Mouse (Mus musculus) kidney, embryonic 15.5 days (tissue): Measurements from ENCODE around the gene Psmb4. TPM values are rescaled to one million over a fixed set of nuclear protein-coding genes. Genes with fewer than 3 reads are reported as not detected.
"Not testable (repeated sequence)": the region's sequence is repeated elsewhere in the genome, so short reads cannot be mapped to it uniquely, and the experiment has no call there.

Experiments
- ATAC-seq: fragments of 200-750 bp; cut with Nextera tagmentation; replicated peaks from 2 replicates; pipeline ENCODE4 v1.8.0; 2017; ENCODE audit warnings: moderate TSS enrichment; ENCODE audit not compliant: low FRiP score
- H3K27ac ChIP-seq: fragments of 300-500 bp; sonication (generic); 2 replicates; pipeline ENCODE4 v1.5.1; 2015; ENCODE audit warnings: mild to moderate bottlenecking, inconsistent platforms
- H3K27me3 ChIP-seq: fragments of 300-500 bp; sonication (generic); 2 replicates; pipeline ENCODE4 v1.6.1; 2015; ENCODE audit warnings: inconsistent platforms
- H3K36me3 ChIP-seq: fragments of 300-500 bp; sonication (generic); 2 replicates; pipeline ENCODE4 v1.6.1; 2015; ENCODE audit warnings: inconsistent platforms
- H3K4me1 ChIP-seq: fragments of 300-500 bp; sonication (generic); 2 replicates; pipeline ENCODE4 v1.6.1; 2015; ENCODE audit warnings: inconsistent platforms
- H3K4me2 ChIP-seq: fragments of 300-500 bp; sonication (generic); 2 replicates; pipeline ENCODE4 v1.6.1; 2015; ENCODE audit warnings: moderate library complexity, mild to moderate bottlenecking, inconsistent platforms
- H3K4me3 ChIP-seq: fragments of 300-500 bp; sonication (generic); replicated peaks from 2 replicates; pipeline ENCODE4 v1.5.1; 2015; ENCODE audit warnings: mild to moderate bottlenecking, inconsistent platforms
- H3K9ac ChIP-seq: fragments of 300-500 bp; sonication (generic); 2 replicates; pipeline ENCODE4 v1.6.1; 2015; ENCODE audit warnings: mild to moderate bottlenecking, inconsistent platforms
- H3K9me3 ChIP-seq: fragments of 300-500 bp; sonication (generic); replicated peaks from 2 replicates; pipeline ENCODE4 v1.6.1; 2016; ENCODE audit warnings: inconsistent platforms
- WGBS: fragments of 180-500 bp; shearing (Covaris S2); methylation state at CpG from one replicate; pipeline ENCODE4 v1.1.7; 2015; ENCODE audit warnings: mixed read lengths; 5-methylcytosine and 5-hydroxymethylcytosine counted together
- polyA plus RNA-seq: library from polyadenylated mRNA; unstranded; fragments of >200 nt; fragmentation: Nextera tagmentation; extraction: Ambion mirVana; gene quantifications from 2 replicates; pipeline ENCODE4 v1.2.1, GENCODE M21; 2015

Psmb4 gene
- polyA plus RNA-seq, 1 experiment from 2014 or later, result 340 TPM

DNA sequence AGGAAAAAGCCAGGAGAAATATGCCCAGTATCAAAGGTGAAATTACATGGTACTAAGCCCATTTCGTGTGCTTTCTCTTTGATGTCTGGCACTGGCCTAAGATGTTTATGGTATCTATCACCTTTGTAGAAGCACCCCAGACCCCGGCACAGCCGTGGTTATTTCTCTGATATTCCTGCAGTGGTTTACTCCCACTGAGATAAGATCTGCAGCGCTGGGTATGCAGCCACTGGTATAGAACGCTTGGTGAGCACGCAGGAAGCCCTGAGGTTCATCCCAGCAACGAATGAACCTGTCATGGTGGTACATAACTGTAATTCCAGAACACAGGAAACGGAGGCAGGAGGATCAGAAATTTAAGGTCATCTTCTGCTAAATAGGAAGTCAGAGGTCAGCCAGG, 37.9 kb upstream of the Psmb4 start:
- no peak overlapping the region for H3K9ac ChIP-seq
- no peak overlapping the region for H3K27ac ChIP-seq
- no peaks in the 10 kb centered on the region for H3K4me1 ChIP-seq
- WGBS, result 28% methylated on average over 8 of the region's 8 CpGs
- no peak for ATAC-seq
- H3K4me3 ChIP-seq, result no peak overlapping the region
- H3K27me3 ChIP-seq, result no peaks in the 10 kb centered on the region
- H3K9me3 ChIP-seq, result no peaks in the 10 kb centered on the region
- no peak overlapping the region for H3K4me2 ChIP-seq
- no peaks in the 10 kb centered on the region for H3K36me3 ChIP-seq

- Histone ChIP-seq H3K9me3 (no peaks in the 10 kb centered on the region), H3K36me3 (no peaks in the 10 kb centered on the region), H3K27me3 (no peaks in the 10 kb centered on the region), H3K4me3 (no peak overlapping the region), H3K4me1 (peaks cover 10% of the 10 kb centered on the region), H3K27ac (no peak overlapping the region), H3K4me2 (no peak overlapping the region), H3K9ac (no peak overlapping the region)
- WGBS, result 27% methylated on average over 3 of the region's 3 CpGs
- ATAC-seq, result no peak
Observed at GRCm38 (mm10) chr3:94922333-94922732, 35.6 kb upstream of the Psmb4 start.

DNA sequence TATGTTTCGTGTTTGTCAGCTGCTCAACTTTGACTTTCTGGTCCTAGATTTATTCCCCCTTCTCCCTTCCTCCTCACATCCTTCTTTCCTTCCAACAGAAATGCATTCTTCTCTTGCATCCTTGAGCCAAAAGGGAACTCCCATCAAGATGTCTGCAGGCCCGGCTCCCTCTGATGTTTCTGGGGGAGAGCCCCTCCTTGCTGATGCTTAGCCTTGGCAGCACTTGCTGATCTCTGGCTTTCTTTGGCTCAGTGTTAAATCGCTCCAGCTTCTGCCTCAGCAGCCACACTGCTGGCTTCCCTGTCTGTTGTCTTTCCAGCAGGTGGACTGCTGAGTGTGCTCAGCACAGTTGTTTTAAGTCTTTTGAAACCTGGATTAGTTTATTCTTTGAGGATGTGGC, 34.3 kb upstream of the Psmb4 start:
- Histone ChIP-seq H3K4me3 (no peak overlapping the region), H3K27me3 (no peaks in the 10 kb centered on the region), H3K4me1 (peaks cover 11% of the 10 kb centered on the region), H3K36me3 (no peaks in the 10 kb centered on the region), H3K9me3 (no peaks in the 10 kb centered on the region), H3K27ac (no peak overlapping the region), H3K9ac (no peak overlapping the region), H3K4me2 (no peak overlapping the region)
- ATAC-seq, result no peak
- WGBS, result 42% methylated on average over 3 of the region's 3 CpGs

GRCm38 (mm10) chr3:94918845-94919244, 32.1 kb upstream of the Psmb4 start:
- no peaks in the 10 kb centered on the region for H3K27me3 ChIP-seq
- ATAC-seq, result no peak
- no peak overlapping the region for H3K27ac ChIP-seq

GRCm38 (mm10) chr3:94917816-94918361, 31.1 kb upstream of the Psmb4 start:
- Histone ChIP-seq H3K9me3 (no peaks in the 10 kb centered on the region), H3K4me1 (peaks cover 11% of the 10 kb centered on the region), H3K4me2 (peak overlapping the region; percentile 13), H3K36me3 (no peaks in the 10 kb centered on the region), H3K27ac (peak overlapping the region; percentile 76), H3K9ac (no peak overlapping the region), H3K27me3 (no peaks in the 10 kb centered on the region), H3K4me3 (no peak overlapping the region)
- WGBS, result 35% methylated on average over 14 of the region's 14 CpGs
- peak; percentile 92 for ATAC-seq

More at GRCm38 (mm10) chr3:94918845-94919244, 32.1 kb upstream of the Psmb4 start:
- Histone ChIP-seq H3K4me3 (no peak overlapping the region), H3K9me3 (no peaks in the 10 kb centered on the region), H3K36me3 (no peaks in the 10 kb centered on the region), H3K9ac (no peak overlapping the region), H3K4me2 (no peak overlapping the region), H3K4me1 (peaks cover 11% of the 10 kb centered on the region)
- 57% methylated on average over 4 of the region's 4 CpGs for WGBS

- Histone ChIP-seq H3K27me3 (no peaks in the 10 kb centered on the region), H3K9ac (no peak overlapping the region), H3K27ac (no peak overlapping the region), H3K36me3 (no peaks in the 10 kb centered on the region), H3K4me2 (no peak overlapping the region), H3K4me3 (no peak overlapping the region), H3K9me3 (no peaks in the 10 kb centered on the region), H3K4me1 (peaks cover 11% of the 10 kb centered on the region)
- WGBS, result 77% methylated on average over 7 of the region's 7 CpGs
- ATAC-seq, result no peak
Observed at GRCm38 (mm10) chr3:94915903-94916741, 29.4 kb upstream of the Psmb4 start.

GRCm38 (mm10) chr3:94913801-94914200, 27.0 kb upstream of the Psmb4 start:
- Histone ChIP-seq H3K27ac (no peak overlapping the region), H3K36me3 (no peaks in the 10 kb centered on the region), H3K4me2 (no peak overlapping the region), H3K4me3 (no peak overlapping the region), H3K4me1 (peaks cover 11% of the 10 kb centered on the region), H3K9ac (no peak overlapping the region), H3K9me3 (no peaks in the 10 kb centered on the region), H3K27me3 (no peaks in the 10 kb centered on the region)
- 47% methylated on average over 5 of the region's 5 CpGs for WGBS
- ATAC-seq, result no peak

DNA sequence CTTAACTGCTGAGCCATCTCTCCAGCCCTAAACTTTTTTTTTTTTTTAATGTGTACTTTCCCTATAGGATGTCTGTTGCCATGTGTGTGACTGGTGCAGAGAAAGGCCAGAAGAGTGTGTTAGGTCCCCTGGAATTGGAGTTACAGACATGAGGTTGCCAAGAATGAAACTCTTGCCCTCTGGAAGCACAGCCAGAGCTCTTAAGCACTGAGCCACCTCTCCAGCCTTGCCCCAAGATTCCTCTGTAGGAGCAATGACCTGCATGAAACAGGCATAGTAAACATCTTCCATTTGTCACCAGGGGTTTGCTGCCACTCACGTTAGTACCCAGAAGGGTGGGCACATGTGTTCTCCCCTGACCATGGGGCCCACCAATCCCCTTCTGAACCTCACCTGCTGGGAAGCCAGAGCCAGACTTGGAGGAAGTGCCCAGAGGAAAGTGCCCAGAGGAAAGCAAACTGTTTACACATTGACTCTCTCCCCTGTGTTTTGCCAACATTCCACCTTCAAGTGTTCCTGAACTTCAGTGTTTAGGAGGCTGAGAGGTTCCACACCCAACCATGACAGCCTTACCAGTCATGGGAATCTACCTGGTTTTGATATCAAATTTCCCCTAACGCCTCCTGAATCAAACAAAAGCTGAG, 24.4 kb upstream of the Psmb4 start:
- H3K27ac ChIP-seq, result no peak overlapping the region
- H3K27me3 ChIP-seq, result no peaks in the 10 kb centered on the region
- H3K36me3 ChIP-seq, result no peaks in the 10 kb centered on the region
- no peak for ATAC-seq
- no peak overlapping the region for H3K4me3 ChIP-seq
- H3K4me1 ChIP-seq, result no peaks in the 10 kb centered on the region
- 72% methylated on average over 2 of the region's 2 CpGs for WGBS
- no peaks in the 10 kb centered on the region for H3K9me3 ChIP-seq
- H3K4me2 ChIP-seq, result no peak overlapping the region
- no peak overlapping the region for H3K9ac ChIP-seq

GRCm38 (mm10) chr3:94906482-94906881, 19.7 kb upstream of the Psmb4 start:
- Histone ChIP-seq H3K27ac (no peak overlapping the region), H3K9ac (no peak overlapping the region), H3K4me2 (no peak overlapping the region), H3K36me3 (no peaks in the 10 kb centered on the region), H3K4me3 (no peak overlapping the region), H3K27me3 (no peaks in the 10 kb centered on the region), H3K9me3 (no peaks in the 10 kb centered on the region), H3K4me1 (no peaks in the 10 kb centered on the region)
- no peak for ATAC-seq
- 46% methylated on average over 1 of the region's 1 CpGs for WGBS

DNA sequence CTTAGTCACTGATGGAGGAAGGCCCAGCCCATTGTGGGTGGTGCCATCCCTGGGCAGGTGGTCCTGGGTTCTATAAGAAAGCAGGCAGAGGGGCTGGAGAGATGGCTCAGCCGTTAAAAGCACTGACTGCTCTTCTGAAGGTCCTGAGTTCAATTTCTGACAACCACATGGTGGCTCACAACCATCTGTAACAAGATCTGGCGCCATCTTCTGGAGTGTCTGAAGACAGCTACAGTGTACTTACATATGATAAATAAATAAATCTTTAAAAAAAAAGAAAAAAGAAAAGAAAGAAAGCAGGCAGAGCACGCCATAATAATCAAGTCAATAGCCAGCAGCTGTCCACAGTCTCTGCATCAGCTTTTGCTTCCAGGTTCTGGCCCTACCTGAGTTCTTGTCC, 18.0 kb upstream of the Psmb4 start:
- not testable (repeated sequence) for ATAC-seq

DNA sequence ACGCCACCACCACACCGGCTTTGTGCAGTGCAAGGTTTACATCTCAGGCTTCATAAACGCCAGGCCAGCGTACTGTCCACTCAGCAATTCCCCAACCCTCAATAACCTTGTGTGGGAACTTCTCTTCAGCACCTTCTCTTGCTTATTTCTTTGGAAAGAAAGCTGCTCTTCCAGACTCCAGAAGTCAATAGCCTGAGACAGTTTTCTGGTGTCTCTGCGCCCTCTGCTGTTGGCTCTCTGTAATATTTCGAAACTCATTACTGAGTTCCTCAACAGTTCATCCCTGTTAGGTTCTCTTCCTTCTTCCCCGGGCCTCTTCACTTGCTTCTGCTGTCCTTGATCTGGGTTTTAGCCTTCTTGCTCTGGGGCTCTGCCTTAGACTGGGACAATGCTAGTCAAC, 16.0 kb upstream of the Psmb4 start:
- 15% methylated on average over 7 of the region's 7 CpGs for WGBS
- Histone ChIP-seq H3K9ac (no peak overlapping the region), H3K36me3 (no peaks in the 10 kb centered on the region), H3K4me2 (no peak overlapping the region), H3K4me1 (no peaks in the 10 kb centered on the region), H3K9me3 (no peaks in the 10 kb centered on the region), H3K27me3 (no peaks in the 10 kb centered on the region), H3K27ac (no peak overlapping the region), H3K4me3 (no peak overlapping the region)
- no peak for ATAC-seq

More for the DNA sequence above, 18.0 kb upstream of the Psmb4 start:
- H3K4me3 ChIP-seq, H3K27ac ChIP-seq, H3K9ac ChIP-seq, H3K4me2 ChIP-seq, H3K36me3 ChIP-seq, H3K4me1 ChIP-seq, H3K27me3 ChIP-seq, H3K9me3 ChIP-seq: not testable (repeated sequence)
- WGBS, result 64% methylated on average over 3 of the region's 3 CpGs

DNA sequence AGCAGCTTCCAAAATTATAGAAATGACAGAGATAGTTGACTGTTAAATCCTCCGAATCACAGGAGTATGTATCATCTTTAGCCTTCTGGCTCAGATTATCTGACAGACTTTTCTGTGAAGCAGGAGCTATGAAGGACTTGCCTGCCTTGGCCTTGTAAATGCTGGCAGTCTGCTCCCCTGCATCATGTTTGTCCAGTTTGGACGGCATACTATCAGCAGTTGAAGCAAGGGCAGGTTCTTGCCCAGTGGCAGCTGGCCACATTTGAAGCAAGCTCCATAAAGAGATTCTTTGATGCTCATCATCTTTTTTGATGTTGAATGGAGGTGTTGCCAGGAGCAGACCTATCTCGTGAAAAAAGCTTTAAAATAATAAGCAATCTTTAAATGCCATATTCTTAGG, 7.3 kb upstream of the Psmb4 start:
- H3K4me1 ChIP-seq, result no peaks in the 10 kb centered on the region
- H3K9me3 ChIP-seq, result no peaks in the 10 kb centered on the region
- H3K27ac ChIP-seq, result no peak overlapping the region
- WGBS, result 75% methylated on average over 3 of the region's 3 CpGs
- no peak overlapping the region for H3K4me3 ChIP-seq
- no peaks in the 10 kb centered on the region for H3K36me3 ChIP-seq
- no peak for ATAC-seq
- H3K9ac ChIP-seq, result no peak overlapping the region
- peaks cover 9% of the 10 kb centered on the region; the same call in 1 of the 2 replicates for H3K27me3 ChIP-seq
- no peak overlapping the region for H3K4me2 ChIP-seq
